In genomic region chr5:36515126-36515525, GRCm38 (mm10) we compare ENCODE assay signal across 29 mouse cellular contexts. TPM values are rescaled to one million over a fixed set of nuclear protein-coding genes. Genes with fewer than 3 reads are reported as not detected.
DNase-seq lines count a peak whose midpoint lies in the region; ATAC-seq and TF ChIP-seq lines count a peak whose summit lies in the region.
"Had no signal": no experiment of that assay in that cellular context is flagged by ENCODE, and none has a peak within 500 bp of the region (broad histone marks: within the 10 kb centered on the region; RNA-seq: fewer than 3 reads in every experiment).

No protein-coding gene starts in this region.

- no peak for ATAC-seq in liver, postnatal 0 days
- ATAC-seq in CD4-positive, CD25-positive, alpha-beta regulatory T cell, adult 4 months, result no peak
- ATAC-seq: activated CD4-positive, CD25-positive, alpha-beta regulatory T cell, adult 4 months; forebrain, embryonic 15.5 days; hindbrain, embryonic 16.5 days had no signal

- H3K79me2 ChIP-seq in liver, adult 2 months (ENCODE audit: control insufficient read depth, insufficient read depth, low read length), result no peaks in the 10 kb centered on the region
- H3K79me2 ChIP-seq in macrophage (ENCODE audit: inconsistent target), result no peaks in the 10 kb centered on the region; the same call in 1 of the 2 replicates

- TF ChIP-seq POLR2A in liver, adult 2 months (IDR thresholded peaks at IDR 0.05; ENCODE audit: extremely low read depth, insufficient read depth, low read length), result no peak

- DNase-seq in heart, adult 18-20 months, result peak; percentile 21 to 53
- DNase-seq in heart, embryonic 10.5 days (ENCODE audit: low spot score), result no peak
- DNase-seq in liver, adult 2 months (ENCODE audit: extremely low read depth, low read depth, low spot score), result peak; percentile 24
- no peak for DNase-seq in liver, postnatal 0 days
- peak; percentile 9 for DNase-seq in thymus, postnatal 25 days
- DNase-seq in thymus, postnatal 10 days (ENCODE audit: low spot score in 2 of 2), result no peak
- DNase-seq: adrenal gland, adult 2 months; adrenal gland, postnatal 36 days; cerebellum, adult 9-10 months; embryo, embryonic 11 days; gastrocnemius, postnatal 36 days; kidney, adult 2 months; kidney, postnatal 36 days; lung, postnatal 10 days; midbrain, embryonic 14.5 days; retina, postnatal 1 day; right cerebral cortex, postnatal 14 days had no signal

- no peaks in the 10 kb centered on the region for H3K4me1 ChIP-seq in heart, embryonic 10.5 days
- H3K4me1 ChIP-seq in liver, adult 2 months (ENCODE audit: control insufficient read depth, insufficient read depth, low read length), result no peaks in the 10 kb centered on the region
- H3K4me1 ChIP-seq in liver, postnatal 0 days (ENCODE audit: insufficient read depth), result no peaks in the 10 kb centered on the region
- H3K4me1 ChIP-seq: embryonic facial prominence, embryonic 12.5 days; forebrain, embryonic 15.5 days; limb, embryonic 12.5 days; neural tube, embryonic 15.5 days; stomach, embryonic 15.5 days had no signal

- TF ChIP-seq CTCF in liver, adult 2 months (IDR thresholded peaks at IDR 0.05; ENCODE audit: low read depth, low read length), result no peak
- no peak for TF ChIP-seq CTCF in liver, postnatal 0 days (IDR thresholded peaks at IDR 0.05; ENCODE audit: low read depth)

- H3K4me3 ChIP-seq in heart, embryonic 10.5 days, result no peak overlapping the region
- H3K4me3 ChIP-seq in liver, adult 2 months (ENCODE audit: insufficient read depth, low read depth, low read length), result no peak overlapping the region
- H3K4me3 ChIP-seq in liver, postnatal 0 days (ENCODE audit: low read depth, low read length), result no peak overlapping the region
- no peak overlapping the region for H3K4me3 ChIP-seq in macrophage (ENCODE audit: inconsistent target)
- H3K4me3 ChIP-seq: embryonic facial prominence, embryonic 12.5 days; forebrain, embryonic 15.5 days; heart, embryonic 13.5 days; limb, embryonic 12.5 days; neural tube, embryonic 15.5 days; stomach, embryonic 15.5 days had no signal

- H3K9me3 ChIP-seq in heart, embryonic 10.5 days, result no peaks in the 10 kb centered on the region
- no peaks in the 10 kb centered on the region for H3K9me3 ChIP-seq in liver, postnatal 0 days (ENCODE audit: low read length)
- H3K9me3 ChIP-seq: embryonic facial prominence, embryonic 12.5 days; forebrain, embryonic 15.5 days; heart, embryonic 13.5 days; limb, embryonic 12.5 days; neural tube, embryonic 15.5 days; stomach, embryonic 15.5 days had no signal

- no peaks in the 10 kb centered on the region for H3K27me3 ChIP-seq in heart, embryonic 10.5 days (ENCODE audit: insufficient read depth, poor library complexity, severe bottlenecking)
- H3K27me3 ChIP-seq in liver, adult 2 months (ENCODE audit: control insufficient read depth, insufficient read depth, low read length), result no peaks in the 10 kb centered on the region
- H3K27me3 ChIP-seq in liver, postnatal 0 days (ENCODE audit: insufficient read depth, low read length), result no peaks in the 10 kb centered on the region
- H3K27me3 ChIP-seq: embryonic facial prominence, embryonic 12.5 days; forebrain, embryonic 15.5 days; heart, embryonic 13.5 days; limb, embryonic 12.5 days; neural tube, embryonic 15.5 days; stomach, embryonic 15.5 days had no signal

- H3K9ac ChIP-seq in liver, adult 2 months (ENCODE audit: low read depth, low read length), result no peak overlapping the region
- H3K9ac ChIP-seq in liver, postnatal 0 days (replicated peaks), result no peak overlapping the region
- H3K9ac ChIP-seq: embryonic facial prominence, embryonic 12.5 days; forebrain, embryonic 15.5 days; heart, embryonic 13.5 days; limb, embryonic 12.5 days; neural tube, embryonic 15.5 days; stomach, embryonic 15.5 days had no signal

- no peak for TF ChIP-seq EP300 in liver, postnatal 0 days (IDR thresholded peaks at IDR 0.05; ENCODE audit: low read depth)

- WGBS in heart, embryonic 10.5 days, result 88% methylated on average over 1 of the region's 1 CpGs
- 94% methylated on average over 1 of the region's 1 CpGs for WGBS in liver, adult 2 months
- WGBS in liver, postnatal 0 days (ENCODE audit: insufficient replicate concordance), result 67% methylated on average over 1 of the region's 1 CpGs
- 43% methylated on average over 1 of the region's 1 CpGs for WGBS in macrophage (ENCODE audit: missing documents)

- H3K36me3 ChIP-seq in heart, embryonic 10.5 days, result peaks cover 86% of the 10 kb centered on the region
- H3K36me3 ChIP-seq in liver, adult 2 months (ENCODE audit: control insufficient read depth, insufficient read depth, low read length), result peaks cover 40% of the 10 kb centered on the region
- peaks cover 38% of the 10 kb centered on the region for H3K36me3 ChIP-seq in liver, postnatal 0 days (replicated peaks; ENCODE audit: insufficient read depth, low read length)
- H3K36me3 ChIP-seq in macrophage (ENCODE audit: inconsistent target), result peaks cover 57% of the 10 kb centered on the region

- H3K4me2 ChIP-seq in liver, postnatal 0 days (ENCODE audit: low read depth, low read length), result no peak overlapping the region
- H3K4me2 ChIP-seq: embryonic facial prominence, embryonic 12.5 days; forebrain, embryonic 15.5 days; heart, embryonic 13.5 days; limb, embryonic 12.5 days; liver, embryonic 11.5 days; neural tube, embryonic 15.5 days; stomach, embryonic 15.5 days had no signal

- no peak overlapping the region for H3K27ac ChIP-seq in heart, embryonic 10.5 days
- no peak overlapping the region for H3K27ac ChIP-seq in liver, adult 2 months (replicated peaks; ENCODE audit: insufficient read depth, low read depth, low read length)
- H3K27ac ChIP-seq in liver, postnatal 0 days (ENCODE audit: low read depth), result no peak overlapping the region
- H3K27ac ChIP-seq in macrophage, result peak overlapping the region; percentile 94
- H3K27ac ChIP-seq: embryonic facial prominence, embryonic 12.5 days; forebrain, embryonic 15.5 days; heart, embryonic 13.5 days; limb, embryonic 12.5 days; neural tube, embryonic 15.5 days; stomach, embryonic 15.5 days had no signal

RNA-seq across cellular contexts. Expression of gene Ccdc96, which starts 30.7 kb away (rescaled TPM):
- total RNA-seq in heart, adult 18-20 months (2021), result under 1 TPM; 0.13 to 0.42 TPM
- 0.33 and 0.62 TPM in 2 replicates for polyA plus RNA-seq in heart, embryonic 10.5 days (2016; fragmentation: Nextera tagmentation; extraction: Ambion mirVana)
- total RNA-seq in liver, adult 2 months (2014; rRNA removed), result not detected in 2 replicates
- polyA plus RNA-seq in liver, adult 2 months (2012; rRNA removed), result 0.10 TPM in 1 of 2 replicates, not detected in the other
- polyA plus RNA-seq in liver, postnatal 0 days (2015; fragmentation: Nextera tagmentation; extraction: Ambion mirVana), result 0.06 and 0.13 TPM in 2 replicates
- under 1 TPM in 8 of 26 experiments, not detected in 18; 0.18 to 0.51 (median 0.24) TPM for total RNA-seq in macrophage (2018; cell fraction: chromatin; rRNA removed)
- total RNA-seq in macrophage (2018; cell fraction: cytosol; rRNA removed), result under 1 TPM in 25 of 26 experiments, not detected in 1; 0.03 to 0.32 (median 0.09) TPM
- under 1 TPM in 13 of 26 experiments, not detected in 13; 0.12 to 0.38 (median 0.22) TPM for total RNA-seq in macrophage (2018; cell fraction: nucleus; rRNA removed)
- polyA plus RNA-seq in macrophage (2018), result 0.07 to 0.21 TPM (median 0.14 TPM) in 3 replicates
- polyA plus RNA-seq in CD4-positive, CD25-positive, alpha-beta regulatory T cell, adult 4 months (2017; shearing (Covaris generic)), result not detected
- total RNA-seq: monocyte, adult 5-6 weeks had no signal
- polyA plus RNA-seq: activated CD4-positive, CD25-positive, alpha-beta regulatory T cell, adult 4 months; adrenal gland, adult 2 months had no signal

RNA-seq across cellular contexts. Expression of gene Tada2b, which starts 31.0 kb away (rescaled TPM):
- total RNA-seq in heart, adult 18-20 months (2021), result 10 to 100 TPM; 15.8 to 16.2 TPM
- 1.2 and 1.9 TPM in 2 replicates for polyA plus RNA-seq in heart, embryonic 10.5 days (2016; fragmentation: Nextera tagmentation; extraction: Ambion mirVana)
- total RNA-seq in liver, adult 2 months (2014; rRNA removed), result 5.1 and 6.0 TPM in 2 replicates
- polyA plus RNA-seq in liver, adult 2 months (2012; rRNA removed), result 13.6 and 14.4 TPM in 2 replicates
- 1.2 and 1.4 TPM in 2 replicates for polyA plus RNA-seq in liver, postnatal 0 days (2015; fragmentation: Nextera tagmentation; extraction: Ambion mirVana)
- 10 to 100 TPM in 1 of 26 experiments, 1 to 10 TPM in 23, under 1 TPM in 2; 0.71 to 11.7 (median 3.5) TPM for total RNA-seq in macrophage (2018; cell fraction: chromatin; rRNA removed)
- total RNA-seq in macrophage (2018; cell fraction: cytosol; rRNA removed), result 10 to 100 TPM in 5 of 26 experiments, 1 to 10 TPM in 21; 4.3 to 10.9 (median 7.2) TPM
- total RNA-seq in macrophage (2018; cell fraction: nucleus; rRNA removed), result 10 to 100 TPM in 2 of 26 experiments, 1 to 10 TPM in 24; 2.8 to 11.5 (median 4.6) TPM
- polyA plus RNA-seq in macrophage (2018), result 7.2 to 9.8 TPM (median 8.2 TPM) in 3 replicates
- polyA plus RNA-seq in CD4-positive, CD25-positive, alpha-beta regulatory T cell, adult 4 months (2017; shearing (Covaris generic)), result 1 to 10 TPM; 3.0 to 3.9 TPM

RNA-seq across cellular contexts. Expression of gene Grpel1, which starts 50.3 kb away (rescaled TPM):
- total RNA-seq in heart, adult 18-20 months (2021), result 10 to 100 TPM; 66.0 to 69.3 TPM
- 69.8 and 74.4 TPM in 2 replicates for polyA plus RNA-seq in heart, embryonic 10.5 days (2016; fragmentation: Nextera tagmentation; extraction: Ambion mirVana)
- 42.0 and 44.5 TPM in 2 replicates for total RNA-seq in liver, adult 2 months (2014; rRNA removed)
- polyA plus RNA-seq in liver, adult 2 months (2012; rRNA removed), result 42.8 and 55.1 TPM in 2 replicates
- 61.2 and 62.1 TPM in 2 replicates for polyA plus RNA-seq in liver, postnatal 0 days (2015; fragmentation: Nextera tagmentation; extraction: Ambion mirVana)
- total RNA-seq in macrophage (2018; cell fraction: chromatin; rRNA removed), result 10 to 100 TPM in 1 of 26 experiments, 1 to 10 TPM in 25; 1.1 to 14.6 (median 5.4) TPM
- 10 to 100 TPM; 13.7 to 20.3 (median 16.7) TPM for total RNA-seq in macrophage (2018; cell fraction: cytosol; rRNA removed)
- total RNA-seq in macrophage (2018; cell fraction: nucleus; rRNA removed), result 10 to 100 TPM in 4 of 26 experiments, 1 to 10 TPM in 22; 2.1 to 11.4 (median 5.5) TPM
- 11.8 to 24.3 TPM (median 14.8 TPM) in 3 replicates for polyA plus RNA-seq in macrophage (2018)
- polyA plus RNA-seq in CD4-positive, CD25-positive, alpha-beta regulatory T cell, adult 4 months (2017; shearing (Covaris generic)), result 10 to 100 TPM; 40.4 to 41.8 TPM

Comparison
In these comparisons a context has a peak if more than half of its experiments do, and no peak if none do; other contexts are left out.
1. DNase-seq: peak in heart, adult 18-20 months (2 of 2), liver, adult 2 months (single experiment) and thymus, postnatal 25 days (single experiment); none in heart, embryonic 10.5 days (single experiment), liver, postnatal 0 days (single experiment) and thymus, postnatal 10 days (0 of 2).